Mouse (Mus musculus) gastrocnemius, adult 18-20 months (tissue): Measurements from ENCODE around the gene Smndc1. TPM values are rescaled to one million over a fixed set of nuclear protein-coding genes. Genes with fewer than 3 reads are reported as not detected.

Experiments
- DNase-seq: peaks from one replicate; pipeline ENCODE4 v3.0.0; 2021; ENCODE audit warnings: low spot score
- total RNA-seq, 2 experiments: library from RNA; stranded (reverse); gene quantifications; 2 replicates each; pipeline ENCODE4 v1.2.3; 2021

The Smndc1 gene
- total RNA-seq, 2 experiments from 2014 or later = 28.4 to 33.2 TPM

GRCm38 (mm10) chr19:53389851-53390431 lies 437 bp downstream of the Smndc1 start:
- no peak for DNase-seq

DNA sequence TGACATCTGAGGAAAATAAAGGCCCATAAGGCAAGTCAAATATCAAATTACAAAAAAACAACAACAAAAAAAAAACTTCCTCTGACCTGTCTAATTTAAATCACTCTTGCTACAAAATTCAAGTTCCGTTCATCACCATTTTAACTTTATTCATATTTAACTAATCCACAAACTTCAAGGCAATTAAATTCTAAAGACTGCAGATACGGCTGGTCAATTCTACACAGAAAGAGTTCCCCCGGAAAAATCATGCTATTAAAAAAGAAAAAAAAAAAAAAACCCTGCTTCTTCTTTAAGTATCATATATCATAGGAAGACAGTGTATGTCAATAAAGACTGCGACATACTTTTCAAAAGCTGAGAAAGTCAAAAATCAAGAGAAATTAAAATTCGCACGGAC lies 961 bp downstream of the Smndc1 start:
- no peak for DNase-seq

DNA sequence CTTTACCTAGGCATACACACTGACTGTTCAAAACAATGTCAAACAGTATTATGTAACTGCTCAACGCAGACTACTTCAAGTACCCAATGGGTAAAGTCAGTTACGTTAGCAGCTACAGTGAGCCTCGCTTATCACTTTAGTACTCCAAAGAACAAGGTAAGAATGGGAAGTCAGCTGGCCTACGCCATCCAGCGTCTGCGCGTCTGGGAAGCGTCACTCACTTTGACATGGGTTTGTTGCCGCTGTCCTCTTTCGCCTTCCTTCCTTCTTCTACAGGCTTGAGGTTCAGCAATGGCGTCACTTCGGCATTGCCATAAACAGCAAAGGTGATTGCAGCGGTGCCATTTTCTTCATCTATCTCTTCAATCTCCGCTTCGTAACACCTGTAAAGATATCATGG lies 7.0 kb downstream of the Smndc1 start:
- DNase-seq = no peak

- no peak for DNase-seq
These were observed 12.0 kb downstream of the Smndc1 start for GRCm38 (mm10) chr19:53378421-53378820.

GRCm38 (mm10) chr19:53377652-53378051 lies 12.7 kb downstream of the Smndc1 start:
- DNase-seq = no peak

- no peak for DNase-seq
These were observed 14.6 kb downstream of the Smndc1 start for GRCm38 (mm10) chr19:53375816-53376215.

DNA sequence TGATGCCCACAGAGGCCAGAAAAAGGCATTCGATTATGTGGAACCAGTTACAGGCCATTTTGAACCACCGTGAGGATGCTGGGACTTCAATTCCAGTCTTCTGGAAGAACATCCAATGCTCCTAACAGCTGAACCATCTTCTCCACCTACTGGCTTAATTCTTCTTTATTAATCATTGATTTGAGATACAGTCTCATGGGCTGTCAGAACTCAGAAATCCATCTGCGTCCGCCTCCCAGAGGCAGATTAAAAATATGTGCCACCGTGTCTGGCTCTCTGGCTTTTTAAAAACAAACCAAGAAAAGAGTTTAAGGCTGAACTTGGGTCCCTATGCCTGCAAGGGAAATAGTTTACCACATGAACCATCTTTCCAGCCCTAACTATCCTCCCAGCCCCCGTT lies 15.1 kb downstream of the Smndc1 start:
- DNase-seq = no peak

DNA sequence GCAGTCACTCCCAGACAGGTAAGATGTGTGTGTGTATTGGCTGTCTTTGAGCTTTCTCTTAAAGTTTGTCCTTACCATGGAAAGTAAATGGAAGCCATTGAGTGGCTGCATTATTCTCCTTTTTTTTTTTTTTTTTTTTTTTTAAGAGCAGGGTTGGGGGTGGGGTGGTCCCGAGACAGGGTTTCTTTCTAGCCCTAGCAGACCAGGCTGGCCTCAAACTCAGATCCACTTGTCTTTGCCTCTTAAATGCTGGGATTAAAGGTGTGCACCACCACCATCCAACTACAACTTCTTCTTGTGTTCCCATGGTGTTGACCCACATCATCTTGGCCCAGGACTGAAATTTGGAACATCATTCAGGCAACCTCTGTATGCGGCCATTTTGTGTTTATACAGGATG lies 16.8 kb downstream of the Smndc1 start:
- no peak for DNase-seq

DNA sequence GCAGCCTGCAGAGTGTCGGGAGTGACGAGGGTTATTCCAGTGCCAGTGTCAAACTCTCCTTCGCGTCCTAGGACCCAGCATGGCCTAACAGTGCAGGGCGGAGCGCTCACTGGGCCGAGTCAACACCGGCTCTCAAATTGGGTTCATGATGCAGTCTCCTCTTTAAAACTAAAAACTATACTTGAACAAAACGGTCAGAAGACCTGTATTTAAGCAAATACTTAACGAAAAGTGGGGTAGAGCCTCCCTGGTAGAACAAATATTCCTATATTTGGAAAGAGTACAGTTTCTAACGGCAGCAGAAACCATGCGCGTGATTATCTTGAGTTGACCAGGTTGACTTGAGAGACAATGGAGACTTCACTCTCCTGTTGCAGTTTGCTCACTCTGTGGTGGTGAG lies 18.7 kb downstream of the Smndc1 start, which contains the start of gene Gm10197:
TSS of gene Gm10197 (minus strand) at position 101 of the 400 bp plus-strand sequence.
- DNase-seq = no peak

DNA sequence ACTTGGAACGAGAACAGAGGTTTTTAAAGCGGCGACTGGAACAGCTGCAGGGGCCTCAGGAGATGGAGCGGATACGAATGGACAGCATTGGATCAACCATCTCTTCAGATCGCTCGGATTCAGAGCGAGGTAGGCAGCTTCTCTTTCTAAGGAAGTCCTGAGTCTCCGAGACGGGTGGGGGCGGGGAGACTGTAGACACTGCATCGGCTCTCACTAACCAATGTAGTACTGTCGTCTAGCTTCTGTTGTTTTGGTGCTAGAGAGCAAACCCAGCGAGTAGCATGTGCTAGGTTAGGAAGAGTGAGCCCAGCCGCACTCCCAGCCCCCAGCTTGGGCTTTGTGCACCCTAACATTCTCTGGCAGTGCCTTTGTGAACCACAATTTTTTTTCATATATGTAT lies 20.1 kb downstream of the Smndc1 start:
- DNase-seq = no peak

DNA sequence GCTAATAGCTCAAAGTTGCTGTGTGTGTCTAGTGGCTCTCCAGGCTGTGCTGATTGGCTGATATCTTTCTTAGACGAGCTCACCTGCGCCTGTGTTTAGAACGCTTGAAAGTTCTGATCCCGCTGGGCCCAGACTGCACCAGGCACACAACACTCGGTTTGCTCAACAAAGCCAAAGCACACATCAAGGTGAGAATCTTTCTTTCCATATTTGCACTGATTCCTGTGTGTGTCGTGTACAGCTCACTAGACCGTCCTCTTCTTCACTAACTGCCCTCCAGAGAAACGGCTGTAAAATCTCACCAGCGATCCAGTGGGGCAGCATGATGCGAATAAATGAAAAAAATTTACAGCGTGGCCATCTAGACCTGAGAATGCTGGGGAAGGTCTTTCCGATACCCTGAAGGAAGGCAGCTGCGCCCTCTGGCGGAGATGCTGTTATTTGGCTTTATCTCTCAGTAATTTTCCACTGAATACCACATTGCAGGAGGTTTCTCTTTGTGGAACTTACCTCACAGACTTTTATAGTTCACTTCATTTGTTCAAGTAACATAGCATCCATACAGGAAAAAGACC lies 20.8 kb downstream of the Smndc1 start:
- peak; percentile 84 for DNase-seq

- DNase-seq = no peak
These were observed 23.5 kb downstream of the Smndc1 start for GRCm38 (mm10) chr19:53366881-53367280.

DNA sequence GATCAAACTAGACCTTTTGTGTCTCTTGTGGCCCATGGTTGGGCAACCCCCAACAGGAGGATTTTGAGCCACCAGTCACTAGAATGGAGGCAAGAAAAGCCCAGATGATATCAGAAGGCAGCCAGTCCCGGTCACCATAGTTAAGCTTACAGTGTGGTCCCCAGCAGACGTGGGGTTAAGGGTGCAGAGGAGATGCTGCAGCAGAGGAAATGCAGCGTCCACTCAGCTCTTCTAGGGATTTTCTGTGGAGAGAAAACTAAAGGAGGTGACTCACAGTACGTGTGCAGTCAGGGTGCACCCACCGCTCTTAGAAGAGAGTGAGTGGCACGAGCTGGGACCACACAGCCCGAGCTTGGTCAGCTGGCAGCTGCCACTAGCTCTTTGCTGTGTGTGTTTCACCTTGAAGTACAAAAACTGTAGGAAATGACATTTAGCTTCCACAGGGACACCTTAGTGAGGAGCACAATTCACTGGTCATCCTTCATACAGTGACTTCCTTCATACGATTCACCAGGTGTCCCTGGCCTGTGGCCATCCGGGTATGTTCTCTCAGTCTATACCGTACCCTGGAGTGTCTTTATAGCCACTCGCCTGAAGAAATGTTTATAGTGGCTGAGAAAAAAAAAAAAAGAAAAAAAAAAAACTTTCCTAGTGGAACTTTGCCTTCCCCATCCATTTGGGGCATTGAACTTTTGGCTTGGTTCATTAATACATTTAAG lies 24.2 kb downstream of the Smndc1 start:
- no peak for DNase-seq

- peak; percentile 78 for DNase-seq
These were observed 25.4 kb downstream of the Smndc1 start for GRCm38 (mm10) chr19:53364963-53365362.

DNA sequence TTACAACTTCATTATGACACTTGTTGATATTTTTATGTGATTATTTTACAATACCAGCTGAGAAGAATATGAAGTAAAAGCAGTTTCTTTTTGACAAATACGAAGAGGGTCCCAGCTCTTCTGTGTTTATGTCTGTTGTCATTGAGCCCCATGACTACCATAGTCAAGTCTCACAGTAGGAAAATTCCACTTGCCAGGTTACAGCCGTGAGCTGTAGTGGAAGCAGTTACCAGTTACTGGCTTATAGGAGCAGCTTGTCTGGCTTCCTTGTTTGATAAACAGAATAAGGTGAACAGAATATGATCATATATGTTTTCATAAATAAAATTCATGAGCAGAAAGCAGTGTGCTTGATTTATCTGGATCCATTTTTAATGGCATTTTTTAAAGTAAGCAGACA lies 25.8 kb downstream of the Smndc1 start:
- no peak for DNase-seq

- DNase-seq = no peak
These were observed 27.4 kb downstream of the Smndc1 start for GRCm38 (mm10) chr19:53362967-53363366.

- DNase-seq = peak; percentile 34
These were observed 30.0 kb downstream of the Smndc1 start for GRCm38 (mm10) chr19:53360265-53360958.

DNA sequence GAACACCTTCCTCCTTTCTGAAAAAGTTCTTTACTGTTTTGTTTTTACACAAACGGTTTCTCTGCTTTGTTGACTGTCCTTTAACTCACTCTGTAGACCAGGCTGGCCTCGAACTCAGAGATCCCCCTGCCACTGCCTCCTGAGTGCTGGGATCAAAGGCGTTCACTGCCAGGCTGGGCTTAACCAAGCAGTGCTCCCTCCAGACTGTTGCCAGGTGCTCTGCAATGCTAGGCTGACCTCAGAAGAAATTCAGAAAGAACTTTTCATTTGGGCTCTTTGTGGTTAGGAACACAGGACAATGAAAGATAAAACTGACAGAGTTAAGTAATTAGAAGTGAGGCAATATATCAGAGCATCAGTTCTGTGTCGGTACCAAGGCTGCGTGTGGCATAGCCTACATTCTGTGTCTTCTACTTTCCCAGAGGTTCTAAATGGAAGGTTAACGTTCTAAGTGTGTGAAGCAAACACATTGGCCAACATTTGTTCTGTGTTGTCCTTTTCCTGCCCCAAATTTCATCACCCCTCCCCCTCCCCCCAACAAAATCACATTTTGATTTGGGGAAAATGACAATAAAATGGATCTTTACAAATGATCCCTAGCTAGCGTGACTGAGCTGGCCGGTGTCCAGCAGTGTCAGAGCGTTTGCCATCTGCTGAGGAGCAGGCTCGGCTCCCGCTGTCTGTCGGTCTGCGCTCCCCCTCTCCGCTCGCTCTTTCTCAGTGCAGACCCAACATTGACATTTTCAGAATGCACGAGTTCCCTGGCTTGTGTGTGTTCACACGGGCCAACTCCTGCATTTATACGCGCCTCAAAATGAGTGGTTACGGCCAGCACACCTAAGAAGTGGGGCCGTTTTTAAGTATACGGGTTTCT lies 31.0 kb downstream of the Smndc1 start:
- DNase-seq = peak; percentile 46

- no peak for DNase-seq
These were observed 35.3 kb downstream of the Smndc1 start for GRCm38 (mm10) chr19:53355065-53355464.

DNA sequence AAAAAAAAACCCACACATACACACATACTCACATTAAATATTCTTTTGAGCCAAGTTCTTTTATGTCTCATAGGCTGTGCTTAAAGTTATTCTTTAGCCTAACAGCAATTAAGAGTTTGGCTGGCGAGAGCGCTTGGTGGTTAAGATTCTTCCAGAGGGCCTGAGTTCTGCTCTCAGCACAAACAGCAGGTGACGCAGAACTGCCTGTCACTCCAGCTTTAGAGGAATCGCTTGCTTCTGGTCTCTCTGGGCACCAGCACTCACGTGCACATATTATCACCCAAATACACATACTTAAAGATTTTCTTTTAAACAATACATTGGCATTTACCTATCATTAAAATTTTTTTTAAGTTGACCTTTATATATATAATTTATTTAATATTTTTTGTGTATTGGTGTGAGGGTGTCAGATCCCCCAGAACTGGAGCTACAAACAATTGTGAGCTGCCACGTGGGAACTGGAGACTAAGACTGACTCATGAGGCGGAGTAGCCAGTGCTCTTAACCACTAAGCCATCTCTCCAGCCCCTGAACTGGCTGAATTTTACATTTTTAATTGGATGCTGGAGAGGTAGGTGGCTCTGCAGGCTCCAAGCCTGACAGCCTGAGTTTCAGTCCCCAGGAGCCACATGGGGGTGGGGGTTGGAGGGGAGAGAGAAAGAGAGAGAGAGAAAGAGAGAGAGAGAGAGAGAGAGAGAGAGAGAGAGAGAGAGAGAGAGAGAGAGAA lies 35.9 kb downstream of the Smndc1 start:
- no peak for DNase-seq

- no peak for DNase-seq
These were observed 36.5 kb downstream of the Smndc1 start for GRCm38 (mm10) chr19:53353864-53354263.
